ENCODE assay signal across 10 mouse cellular contexts in genomic region chr8:61642358-61642847, GRCm38 (mm10).
DNase-seq lines count a peak whose midpoint lies in the region; ATAC-seq and TF ChIP-seq lines count a peak whose summit lies in the region.
"Had no signal": no experiment of that assay in that cellular context is flagged by ENCODE, and none has a peak within 500 bp of the region (broad histone marks: within the 10 kb centered on the region; RNA-seq: fewer than 3 reads in every experiment).

No protein-coding gene starts in this region.

- H3K27me3 ChIP-seq in heart, embryonic 11.5 days (ENCODE audit: control insufficient read depth, insufficient read depth, low read length): no peaks in the 10 kb centered on the region
- no peaks in the 10 kb centered on the region for H3K27me3 ChIP-seq in heart, embryonic 15.5 days

- 0 out of 2 replicates have a peak, but pooled peaks cover 2% of the 10 kb centered on the region for H3K36me3 ChIP-seq in heart, embryonic 11.5 days (ENCODE audit: control insufficient read depth, insufficient read depth, low read length)
- H3K36me3 ChIP-seq in heart, embryonic 15.5 days: no peaks in the 10 kb centered on the region

- no peak overlapping the region for H3K9ac ChIP-seq in heart, embryonic 11.5 days (ENCODE audit: low read depth, low read length)
- H3K9ac ChIP-seq in heart, embryonic 15.5 days: no peak overlapping the region
- H3K9ac ChIP-seq: liver, postnatal 0 days had no signal

- peak; percentile 96 for DNase-seq in heart, adult 11 months
- peak; percentile 79 for DNase-seq in brain, embryonic 14.5 days (ENCODE audit: low read depth)
- DNase-seq in lung, postnatal 10 days: peak; percentile 81
- DNase-seq in thymus, postnatal 36 days: no peak
- DNase-seq in cerebellum, adult 11 months: no peak
- DNase-seq in cerebellum, adult 8-10 months: no peak
- DNase-seq: cerebellum, postnatal 25 days; liver, postnatal 0 days had no signal

- 63% methylated on average over 4 of the region's 4 CpGs for WGBS in heart, embryonic 11.5 days (ENCODE audit: insufficient replicate concordance)
- WGBS in heart, embryonic 15.5 days: 31% methylated on average over 4 of the region's 4 CpGs

- TF ChIP-seq POLR2A in brain, embryonic 14.5 days (IDR thresholded peaks at IDR 0.05; ENCODE audit: borderline replicate concordance, extremely low read depth, insufficient read depth, insufficient read length, poor library complexity, severe bottlenecking): no peak

- no peak overlapping the region for H3K27ac ChIP-seq in heart, embryonic 11.5 days (ENCODE audit: low read depth, low read length)
- H3K27ac ChIP-seq in heart, embryonic 15.5 days: peak overlapping the region; percentile 15; the same call in 1 of the 2 replicates

- ATAC-seq in heart, embryonic 11.5 days (replicated peaks; ENCODE audit: insufficient number of reproducible peaks, low FRiP score, low TSS enrichment): no peak
- peak; percentile 61; the same call in 1 of the 2 replicates for ATAC-seq in heart, embryonic 15.5 days (replicated peaks; ENCODE audit: insufficient number of reproducible peaks, insufficient read depth, low FRiP score, low read depth)
- ATAC-seq: liver, postnatal 0 days had no signal

- no peak overlapping the region for H3K4me3 ChIP-seq in heart, embryonic 11.5 days (ENCODE audit: low read depth, low read length)
- no peak overlapping the region for H3K4me3 ChIP-seq in heart, embryonic 15.5 days

- TF ChIP-seq CTCF in brain, embryonic 14.5 days (IDR thresholded peaks at IDR 0.05; ENCODE audit: borderline replicate concordance, extremely low read depth, insufficient read depth, insufficient read length): no peak

- H3K9me3 ChIP-seq in heart, embryonic 11.5 days (replicated peaks; ENCODE audit: control insufficient read depth, low read length): no peaks in the 10 kb centered on the region
- no peaks in the 10 kb centered on the region for H3K9me3 ChIP-seq in heart, embryonic 15.5 days (replicated peaks)

- H3K4me1 ChIP-seq in heart, embryonic 11.5 days (ENCODE audit: control insufficient read depth, insufficient read depth, low read length): peaks cover 6% of the 10 kb centered on the region; the same call in 1 of the 2 replicates
- H3K4me1 ChIP-seq in heart, embryonic 15.5 days (replicated peaks): peaks cover 36% of the 10 kb centered on the region

- no peak overlapping the region for H3K4me2 ChIP-seq in heart, embryonic 11.5 days
- no peak overlapping the region for H3K4me2 ChIP-seq in heart, embryonic 15.5 days

Comparison
In these comparisons a context has a peak if more than half of its experiments do, and no peak if none do; other contexts are left out.
1. DNase-seq: peak in heart, adult 11 months (single experiment), brain, embryonic 14.5 days (single experiment) and lung, postnatal 10 days (single experiment); none in thymus, postnatal 36 days (0 of 2), cerebellum, adult 11 months (single experiment) and cerebellum, adult 8-10 months (single experiment).